Mouse (Mus musculus) midbrain, embryonic 11.5 days (tissue): ENCODE results near the gene Pgd. TPM values are rescaled to one million over a fixed set of nuclear protein-coding genes. Genes with fewer than 3 reads are reported as not detected.
A peak's percentile ranks its signal among the peaks of the same experiment; 100 is the strongest.

Experiments used
- ATAC-seq: fragments of 200-750 bp; cut with Nextera tagmentation; 2 replicates; pipeline ENCODE4 v1.8.0; 2017; ENCODE audit warnings: moderate TSS enrichment, moderate library complexity; ENCODE audit not compliant: low FRiP score
- DNase-seq: peaks from one replicate; pipeline ENCODE4 v3.0.0; 2015; ENCODE audit warnings: low spot score; ENCODE audit errors: missing footprints
- H3K27ac ChIP-seq: fragments of 300-500 bp; sonication (generic); 2 replicates; pipeline ENCODE4 v1.5.1; 2014; ENCODE audit warnings: low read depth, low read length
- H3K27me3 ChIP-seq: fragments of 300-500 bp; sonication (generic); 2 replicates; pipeline ENCODE4 v1.6.1; 2014; ENCODE audit warnings: mild to moderate bottlenecking, low read length, moderate library complexity, mixed read lengths; ENCODE audit not compliant: control insufficient read depth, insufficient read depth
- H3K36me3 ChIP-seq: fragments of 300-500 bp; sonication (generic); 2 replicates; pipeline ENCODE4 v1.6.1; 2014; ENCODE audit warnings: mild to moderate bottlenecking, low read length, moderate library complexity, mixed read lengths; ENCODE audit not compliant: control insufficient read depth, insufficient read depth
- H3K4me1 ChIP-seq: fragments of 300-500 bp; sonication (generic); 2 replicates; pipeline ENCODE4 v1.6.1; 2014; ENCODE audit warnings: low read length; ENCODE audit not compliant: control insufficient read depth, insufficient read depth
- H3K4me2 ChIP-seq: fragments of 300-500 bp; sonication (generic); 2 replicates; pipeline ENCODE4 v1.6.1; 2014; ENCODE audit warnings: mild to moderate bottlenecking, moderate library complexity
- H3K4me3 ChIP-seq: fragments of 300-500 bp; sonication (generic); 2 replicates; pipeline ENCODE4 v1.5.1; 2014; ENCODE audit warnings: low read depth, low read length
- H3K9ac ChIP-seq: fragments of 300-500 bp; sonication (generic); 2 replicates; pipeline ENCODE4 v1.6.1; 2014; ENCODE audit warnings: low read length
- H3K9me3 ChIP-seq: fragments of 300-500 bp; sonication (generic); 2 replicates; pipeline ENCODE4 v1.6.1; 2016; ENCODE audit warnings: low read length; ENCODE audit not compliant: control insufficient read depth
- WGBS: fragments of 180-500 bp; shearing (Covaris S2); extraction: QIAGEN DNeasy Blood & Tissue Kit; methylation state at CpG from one replicate; pipeline ENCODE4 v1.1.7; 2014; 5-methylcytosine and 5-hydroxymethylcytosine counted together
- polyA plus RNA-seq: library from polyadenylated mRNA; unstranded; fragments of >200 nt; fragmentation: Nextera tagmentation; extraction: Ambion mirVana; gene quantifications from 2 replicates; pipeline ENCODE4 v1.2.1, GENCODE M21; 2014

Pgd gene
- polyA plus RNA-seq, 1 experiment from 2014 or later: 50.7 TPM

- H3K4me3 ChIP-seq: no peak overlapping the region
Measured at GRCm38 (mm10) chr4:149163196-149163595, 3.4 kb downstream of the Pgd start.

GRCm38 (mm10) chr4:149161166-149161565 is 5.4 kb downstream of the Pgd start:
- WGBS: 97% methylated on average over 6 of the region's 6 CpGs
- Histone ChIP-seq H3K4me1 (peaks cover 7% of the 10 kb centered on the region; the same call in 1 of the 2 replicates), H3K9ac (no peak overlapping the region), H3K4me3 (no peak overlapping the region), H3K36me3 (peaks cover 17% of the 10 kb centered on the region), H3K27ac (no peak overlapping the region), H3K27me3 (no peaks in the 10 kb centered on the region), H3K9me3 (no peaks in the 10 kb centered on the region), H3K4me2 (no peak overlapping the region)
- ATAC-seq: no peak
- DNase-seq: no peak

More at GRCm38 (mm10) chr4:149163196-149163595, 3.4 kb downstream of the Pgd start:
- 76% methylated on average over 1 of the region's 1 CpGs for WGBS
- Histone ChIP-seq H3K36me3 (peaks cover 15% of the 10 kb centered on the region), H3K4me1 (peaks cover 7% of the 10 kb centered on the region; the same call in 1 of the 2 replicates), H3K4me2 (no peak overlapping the region), H3K9me3 (no peaks in the 10 kb centered on the region), H3K9ac (no peak overlapping the region), H3K27ac (no peak overlapping the region), H3K27me3 (no peaks in the 10 kb centered on the region)
- ATAC-seq: no peak
- DNase-seq: no peak

GRCm38 (mm10) chr4:149159891-149160290 is 6.7 kb downstream of the Pgd start:
- no peak overlapping the region for H3K9ac ChIP-seq
- WGBS: 91% methylated on average over 13 of the region's 13 CpGs
- H3K27me3 ChIP-seq: no peaks in the 10 kb centered on the region
- ATAC-seq (no peak), DNase-seq (no peak)
- no peaks in the 10 kb centered on the region for H3K4me1 ChIP-seq
- H3K36me3 ChIP-seq: peaks cover 29% of the 10 kb centered on the region
- no peak overlapping the region for H3K4me2 ChIP-seq
- H3K9me3 ChIP-seq: no peaks in the 10 kb centered on the region
- no peak overlapping the region for H3K27ac ChIP-seq
- no peak overlapping the region for H3K4me3 ChIP-seq

GRCm38 (mm10) chr4:149159203-149159602 is 7.4 kb downstream of the Pgd start:
- no peak overlapping the region for H3K4me2 ChIP-seq
- DNase-seq: no peak
- no peak overlapping the region for H3K4me3 ChIP-seq
- H3K27me3 ChIP-seq: no peaks in the 10 kb centered on the region
- no peak overlapping the region for H3K27ac ChIP-seq
- no peaks in the 10 kb centered on the region for H3K4me1 ChIP-seq
- peaks cover 34% of the 10 kb centered on the region for H3K36me3 ChIP-seq
- no peak for ATAC-seq
- H3K9me3 ChIP-seq: no peaks in the 10 kb centered on the region
- H3K9ac ChIP-seq: no peak overlapping the region
- 90% methylated on average over 2 of the region's 2 CpGs for WGBS

- no peaks in the 10 kb centered on the region for H3K27me3 ChIP-seq
- no peak overlapping the region for H3K27ac ChIP-seq
- H3K4me1 ChIP-seq: no peaks in the 10 kb centered on the region
- no peak overlapping the region for H3K4me3 ChIP-seq
- H3K9ac ChIP-seq: no peak overlapping the region
- ATAC-seq: no peak
- H3K36me3 ChIP-seq: peaks cover 44% of the 10 kb centered on the region
- H3K4me2 ChIP-seq: no peak overlapping the region
- H3K9me3 ChIP-seq: no peaks in the 10 kb centered on the region
- no peak for DNase-seq
- 92% methylated on average over 8 of the region's 8 CpGs for WGBS
Measured at GRCm38 (mm10) chr4:149157415-149157973, 9.1 kb downstream of the Pgd start.

GRCm38 (mm10) chr4:149155711-149156110 is 10.9 kb downstream of the Pgd start:
- Histone ChIP-seq H3K27ac (no peak overlapping the region), H3K27me3 (no peaks in the 10 kb centered on the region), H3K4me3 (no peak overlapping the region), H3K4me1 (no peaks in the 10 kb centered on the region), H3K36me3 (peaks cover 58% of the 10 kb centered on the region), H3K9ac (no peak overlapping the region), H3K4me2 (no peak overlapping the region), H3K9me3 (no peaks in the 10 kb centered on the region)
- ATAC-seq: no peak
- 94% methylated on average over 6 of the region's 6 CpGs for WGBS
- no peak for DNase-seq

GRCm38 (mm10) chr4:149154859-149155258 is 11.7 kb downstream of the Pgd start:
- Histone ChIP-seq H3K9ac (no peak overlapping the region), H3K27me3 (no peaks in the 10 kb centered on the region), H3K9me3 (no peaks in the 10 kb centered on the region), H3K4me3 (no peak overlapping the region), H3K4me2 (no peak overlapping the region), H3K27ac (no peak overlapping the region), H3K36me3 (peaks cover 60% of the 10 kb centered on the region), H3K4me1 (no peaks in the 10 kb centered on the region)
- 98% methylated on average over 7 of the region's 7 CpGs for WGBS
- ATAC-seq: no peak
- no peak for DNase-seq

- Histone ChIP-seq H3K27ac (no peak overlapping the region), H3K9me3 (no peaks in the 10 kb centered on the region), H3K27me3 (no peaks in the 10 kb centered on the region), H3K4me1 (no peaks in the 10 kb centered on the region), H3K4me3 (no peak overlapping the region), H3K36me3 (peaks cover 49% of the 10 kb centered on the region), H3K9ac (no peak overlapping the region), H3K4me2 (no peak overlapping the region)
- 94% methylated on average over 11 of the region's 11 CpGs for whole genome bisulfite sequencing
- DNase-seq (peak; percentile 62), ATAC-seq (no peak)
Measured at GRCm38 (mm10) chr4:149150721-149151120, 15.8 kb downstream of the Pgd start.

GRCm38 (mm10) chr4:149150256-149150655 is 16.3 kb downstream of the Pgd start:
- ATAC-seq: no peak
- Histone ChIP-seq H3K4me1 (no peaks in the 10 kb centered on the region), H3K27ac (no peak overlapping the region), H3K4me2 (no peak overlapping the region), H3K36me3 (peaks cover 45% of the 10 kb centered on the region), H3K9me3 (no peaks in the 10 kb centered on the region), H3K27me3 (no peaks in the 10 kb centered on the region), H3K9ac (no peak overlapping the region), H3K4me3 (no peak overlapping the region)
- DNase-seq: peak; percentile 64
- WGBS: 82% methylated on average over 11 of the region's 11 CpGs
